ENCODE assay signal across 11 mouse cellular contexts in the genomic region with DNA sequence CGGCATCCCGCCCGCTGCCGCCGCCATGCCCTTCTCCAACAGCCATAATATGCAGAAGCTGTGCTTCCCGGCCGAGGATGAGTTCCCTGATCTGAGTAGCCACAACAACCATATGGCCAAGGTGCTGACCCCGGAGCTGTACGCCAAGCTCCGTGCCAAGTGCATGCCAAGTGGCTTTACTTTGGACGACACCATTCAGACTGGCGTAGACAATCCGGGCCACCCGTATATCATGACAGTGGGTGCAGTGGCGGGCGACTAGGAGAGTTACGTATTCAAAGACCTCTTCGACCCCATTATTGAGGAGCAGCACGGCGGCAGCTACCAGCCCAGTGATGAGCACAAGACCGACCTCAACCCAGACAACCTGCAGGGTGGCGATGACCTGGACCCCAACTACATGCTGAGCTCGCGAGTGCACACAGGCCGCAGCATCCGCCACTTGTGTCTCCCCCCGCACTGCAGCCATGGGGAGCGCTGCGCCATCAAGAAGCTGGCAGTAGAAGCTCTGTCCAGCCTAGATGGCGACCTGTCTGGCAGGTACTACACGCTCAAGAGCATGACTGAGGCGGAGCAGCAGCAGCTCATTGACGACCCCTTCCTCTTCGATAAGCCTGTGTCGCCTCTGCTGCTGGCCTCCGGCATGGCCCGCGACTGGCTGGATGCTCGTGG.
DNase-seq lines count a peak whose midpoint lies in the region; ATAC-seq lines count a peak whose summit lies in the region.
"Had no signal": no experiment of that assay in that cellular context is flagged by ENCODE, and none has a peak within 500 bp of the region (broad histone marks: within the 10 kb centered on the region; RNA-seq: fewer than 3 reads in every experiment).

No protein-coding gene starts in this region.

- H3K27me3 ChIP-seq in hindbrain, embryonic 12.5 days: no peaks in the 10 kb centered on the region
- no peaks in the 10 kb centered on the region for H3K27me3 ChIP-seq in hindbrain, embryonic 13.5 days
- no peaks in the 10 kb centered on the region for H3K27me3 ChIP-seq in midbrain, embryonic 12.5 days
- no peaks in the 10 kb centered on the region for H3K27me3 ChIP-seq in midbrain, embryonic 10.5 days (ENCODE audit: low read depth, poor library complexity, severe bottlenecking)
- H3K27me3 ChIP-seq in limb, embryonic 13.5 days: no peaks in the 10 kb centered on the region
- H3K27me3 ChIP-seq in stomach, embryonic 15.5 days (replicated peaks): no peaks in the 10 kb centered on the region
- H3K27me3 ChIP-seq: intestine, embryonic 15.5 days had no signal

- H3K27ac ChIP-seq in hindbrain, embryonic 12.5 days: no peak overlapping the region
- no peak overlapping the region for H3K27ac ChIP-seq in hindbrain, embryonic 13.5 days
- no peak overlapping the region for H3K27ac ChIP-seq in midbrain, embryonic 12.5 days (replicated peaks)
- no peak overlapping the region for H3K27ac ChIP-seq in midbrain, embryonic 10.5 days (replicated peaks)
- H3K27ac ChIP-seq in limb, embryonic 13.5 days: no peak overlapping the region
- H3K27ac ChIP-seq in stomach, embryonic 15.5 days: no peak overlapping the region
- H3K27ac ChIP-seq: intestine, embryonic 15.5 days had no signal

- no peaks in the 10 kb centered on the region for H3K36me3 ChIP-seq in hindbrain, embryonic 12.5 days
- H3K36me3 ChIP-seq in hindbrain, embryonic 13.5 days: 0 out of 2 replicates have a peak, but pooled peaks cover 2% of the 10 kb centered on the region
- no peaks in the 10 kb centered on the region for H3K36me3 ChIP-seq in midbrain, embryonic 12.5 days
- H3K36me3 ChIP-seq in midbrain, embryonic 10.5 days: no peaks in the 10 kb centered on the region
- 0 out of 2 replicates have a peak, but pooled peaks cover 4% of the 10 kb centered on the region for H3K36me3 ChIP-seq in limb, embryonic 13.5 days
- no peaks in the 10 kb centered on the region for H3K36me3 ChIP-seq in stomach, embryonic 15.5 days
- H3K36me3 ChIP-seq: intestine, embryonic 15.5 days had no signal

- 92% methylated on average over 39 of the region's 39 CpGs for WGBS in hindbrain, embryonic 12.5 days
- 94% methylated on average over 39 of the region's 39 CpGs for WGBS in hindbrain, embryonic 13.5 days
- 95% methylated on average over 39 of the region's 39 CpGs for WGBS in midbrain, embryonic 12.5 days
- WGBS in midbrain, embryonic 10.5 days: 94% methylated on average over 39 of the region's 39 CpGs
- 94% methylated on average over 39 of the region's 39 CpGs for WGBS in limb, embryonic 13.5 days
- 93% methylated on average over 39 of the region's 39 CpGs for WGBS in stomach, embryonic 15.5 days

- no peak for DNase-seq in midbrain, embryonic 10.5 days (ENCODE audit: low spot score)
- DNase-seq in adrenal gland, adult (ENCODE audit: inconsistent age in 2 of 2, low spot score in 1 of 2): no peak
- DNase-seq: gastrocnemius, postnatal 36 days; thymus, adult 18-20 months had no signal

- H3K4me2 ChIP-seq in hindbrain, embryonic 12.5 days (replicated peaks): no peak overlapping the region
- no peak overlapping the region for H3K4me2 ChIP-seq in hindbrain, embryonic 13.5 days
- no peak overlapping the region for H3K4me2 ChIP-seq in midbrain, embryonic 12.5 days (replicated peaks)
- H3K4me2 ChIP-seq in limb, embryonic 13.5 days (replicated peaks): no peak overlapping the region
- no peak overlapping the region for H3K4me2 ChIP-seq in stomach, embryonic 15.5 days
- H3K4me2 ChIP-seq: intestine, embryonic 15.5 days had no signal

- no peaks in the 10 kb centered on the region for H3K4me1 ChIP-seq in hindbrain, embryonic 12.5 days
- H3K4me1 ChIP-seq in hindbrain, embryonic 13.5 days (replicated peaks): no peaks in the 10 kb centered on the region
- H3K4me1 ChIP-seq in midbrain, embryonic 12.5 days: no peaks in the 10 kb centered on the region
- no peaks in the 10 kb centered on the region for H3K4me1 ChIP-seq in midbrain, embryonic 10.5 days
- H3K4me1 ChIP-seq in limb, embryonic 13.5 days: no peaks in the 10 kb centered on the region
- H3K4me1 ChIP-seq in stomach, embryonic 15.5 days: no peaks in the 10 kb centered on the region
- H3K4me1 ChIP-seq: intestine, embryonic 15.5 days had no signal

- H3K9me3 ChIP-seq in hindbrain, embryonic 12.5 days (replicated peaks): peaks cover 69% of the 10 kb centered on the region
- peaks cover 69% of the 10 kb centered on the region for H3K9me3 ChIP-seq in hindbrain, embryonic 13.5 days
- H3K9me3 ChIP-seq in midbrain, embryonic 12.5 days: peaks cover 70% of the 10 kb centered on the region
- peaks cover 99% of the 10 kb centered on the region for H3K9me3 ChIP-seq in midbrain, embryonic 10.5 days (replicated peaks)
- peaks cover 55% of the 10 kb centered on the region for H3K9me3 ChIP-seq in limb, embryonic 13.5 days
- peaks cover 31% of the 10 kb centered on the region for H3K9me3 ChIP-seq in stomach, embryonic 15.5 days

- ATAC-seq in hindbrain, embryonic 12.5 days (ENCODE audit: low FRiP score): peak; percentile 52
- ATAC-seq in hindbrain, embryonic 13.5 days (ENCODE audit: low FRiP score): no peak
- peak; percentile 56; the same call in 1 of the 2 replicates for ATAC-seq in midbrain, embryonic 12.5 days (ENCODE audit: low FRiP score, low read depth)
- ATAC-seq in limb, embryonic 13.5 days (ENCODE audit: low FRiP score, low read depth): 0 out of 2 replicates have a peak, but pooled peaks have one; percentile 44
- ATAC-seq in stomach, embryonic 15.5 days (ENCODE audit: insufficient read depth, low FRiP score, low read depth): peak; percentile 10; the same call in 1 of the 2 replicates
- ATAC-seq in activated CD4-positive, CD25-positive, alpha-beta regulatory T cell, adult 4 months: no peak
- ATAC-seq: intestine, embryonic 15.5 days had no signal

- no peak overlapping the region for H3K4me3 ChIP-seq in hindbrain, embryonic 12.5 days
- H3K4me3 ChIP-seq in hindbrain, embryonic 13.5 days: no peak overlapping the region
- no peak overlapping the region for H3K4me3 ChIP-seq in midbrain, embryonic 12.5 days
- no peak overlapping the region for H3K4me3 ChIP-seq in midbrain, embryonic 10.5 days
- H3K4me3 ChIP-seq in limb, embryonic 13.5 days: no peak overlapping the region
- no peak overlapping the region for H3K4me3 ChIP-seq in stomach, embryonic 15.5 days (replicated peaks)
- H3K4me3 ChIP-seq: intestine, embryonic 15.5 days had no signal

- no peak overlapping the region for H3K9ac ChIP-seq in hindbrain, embryonic 12.5 days
- no peak overlapping the region for H3K9ac ChIP-seq in hindbrain, embryonic 13.5 days
- H3K9ac ChIP-seq in midbrain, embryonic 12.5 days (replicated peaks): no peak overlapping the region
- H3K9ac ChIP-seq in limb, embryonic 13.5 days: no peak overlapping the region
- no peak overlapping the region for H3K9ac ChIP-seq in stomach, embryonic 15.5 days
- H3K9ac ChIP-seq: intestine, embryonic 15.5 days had no signal

Comparison
In these comparisons a context has a peak if more than half of its experiments do, and no peak if none do; other contexts are left out.
1. ATAC-seq: peak in hindbrain, embryonic 12.5 days (single experiment), midbrain, embryonic 12.5 days (single experiment), limb, embryonic 13.5 days (single experiment) and stomach, embryonic 15.5 days (single experiment); none in hindbrain, embryonic 13.5 days (single experiment) and activated CD4-positive, CD25-positive, alpha-beta regulatory T cell, adult 4 months (single experiment).